Mouse (Mus musculus) heart, embryonic 16.5 days (tissue): ENCODE measurements around the gene Heg1. TPM values are rescaled to one million over a fixed set of nuclear protein-coding genes. Genes with fewer than 3 reads are reported as not detected.
A peak's percentile ranks its signal among the peaks of the same experiment; 100 is the strongest.

ENCODE experiments used
- ATAC-seq: fragments of 200-750 bp; cut with Nextera tagmentation; replicated peaks from 2 replicates; pipeline ENCODE4 v1.8.0; 2017; ENCODE audit warnings: moderate number of reproducible peaks; ENCODE audit not compliant: insufficient read depth, low FRiP score; ENCODE audit errors: extremely low read depth
- H3K27ac ChIP-seq: fragments of 300-500 bp; sonication (generic); 2 replicates; pipeline ENCODE4 v1.5.1; 2014; ENCODE audit warnings: mild to moderate bottlenecking, low read length, control low read depth, moderate library complexity
- H3K27me3 ChIP-seq: fragments of 300-500 bp; sonication (generic); 2 replicates; pipeline ENCODE4 v1.6.1; 2014; ENCODE audit warnings: low read length, mixed read lengths; ENCODE audit not compliant: control insufficient read depth, insufficient read depth
- H3K36me3 ChIP-seq: fragments of 300-500 bp; sonication (generic); 2 replicates; pipeline ENCODE4 v1.6.1; 2014; ENCODE audit not compliant: control insufficient read depth, insufficient read depth
- H3K4me1 ChIP-seq: fragments of 300-500 bp; sonication (generic); 2 replicates; pipeline ENCODE4 v1.6.1; 2014; ENCODE audit warnings: low read length, mixed read lengths; ENCODE audit not compliant: control insufficient read depth, insufficient read depth
- H3K4me2 ChIP-seq: fragments of 300-500 bp; sonication (generic); 2 replicates; pipeline ENCODE4 v1.6.1; 2014; ENCODE audit warnings: low read depth, mild to moderate bottlenecking, control low read depth, low read length
- H3K4me3 ChIP-seq: fragments of 300-500 bp; sonication (generic); 2 replicates; pipeline ENCODE4 v1.5.1; 2014; ENCODE audit warnings: mild to moderate bottlenecking, control low read depth, low read length
- H3K9ac ChIP-seq: fragments of 300-500 bp; sonication (generic); 2 replicates; pipeline ENCODE4 v1.6.1; 2014; ENCODE audit warnings: low read length, control low read depth
- H3K9me3 ChIP-seq: fragments of 300-500 bp; sonication (generic); replicated peaks from 2 replicates; pipeline ENCODE4 v1.6.1; 2016; ENCODE audit warnings: low read length; ENCODE audit not compliant: control insufficient read depth
- WGBS: fragments of 180-500 bp; shearing (Covaris S2); extraction: QIAGEN DNeasy Blood & Tissue Kit; methylation state at CpG from one replicate; pipeline ENCODE4 v1.1.7; 2014; 5-methylcytosine and 5-hydroxymethylcytosine counted together
- polyA plus RNA-seq: library from polyadenylated mRNA; unstranded; fragments of >200 nt; fragmentation: Nextera tagmentation; extraction: Ambion mirVana; gene quantifications from 2 replicates; pipeline ENCODE4 v1.2.1, GENCODE M21; 2015

Heg1 gene
- polyA plus RNA-seq, 1 experiment from 2014 or later: 34.0 TPM

- no peak overlapping the region for H3K4me3 ChIP-seq
- no peak for ATAC-seq
- 93% methylated on average over 2 of the region's 2 CpGs for WGBS
Measured at GRCm38 (mm10) chr16:33765477-33765876, 81.3 kb downstream of the Heg1 start.

GRCm38 (mm10) chr16:33766309-33766708 lies 82.1 kb downstream of the Heg1 start:
- no peak overlapping the region for H3K27ac ChIP-seq
- H3K9ac ChIP-seq: no peak overlapping the region
- H3K4me3 ChIP-seq: no peak overlapping the region
- ATAC-seq: no peak
- peaks cover 23% of the 10 kb centered on the region for H3K36me3 ChIP-seq
- 82% methylated on average over 12 of the region's 12 CpGs for WGBS
- H3K9me3 ChIP-seq: no peaks in the 10 kb centered on the region
- H3K4me2 ChIP-seq: no peak overlapping the region
- no peaks in the 10 kb centered on the region for H3K27me3 ChIP-seq
- H3K4me1 ChIP-seq: peaks cover 5% of the 10 kb centered on the region; the same call in 1 of the 2 replicates

More at GRCm38 (mm10) chr16:33765477-33765876, 81.3 kb downstream of the Heg1 start:
- H3K9me3 ChIP-seq: no peaks in the 10 kb centered on the region
- no peaks in the 10 kb centered on the region for H3K27me3 ChIP-seq
- peaks cover 28% of the 10 kb centered on the region for H3K36me3 ChIP-seq
- peaks cover 7% of the 10 kb centered on the region; the same call in 1 of the 2 replicates for H3K4me1 ChIP-seq
- H3K9ac ChIP-seq: no peak overlapping the region
- H3K4me2 ChIP-seq: no peak overlapping the region
- H3K27ac ChIP-seq: no peak overlapping the region

DNA sequence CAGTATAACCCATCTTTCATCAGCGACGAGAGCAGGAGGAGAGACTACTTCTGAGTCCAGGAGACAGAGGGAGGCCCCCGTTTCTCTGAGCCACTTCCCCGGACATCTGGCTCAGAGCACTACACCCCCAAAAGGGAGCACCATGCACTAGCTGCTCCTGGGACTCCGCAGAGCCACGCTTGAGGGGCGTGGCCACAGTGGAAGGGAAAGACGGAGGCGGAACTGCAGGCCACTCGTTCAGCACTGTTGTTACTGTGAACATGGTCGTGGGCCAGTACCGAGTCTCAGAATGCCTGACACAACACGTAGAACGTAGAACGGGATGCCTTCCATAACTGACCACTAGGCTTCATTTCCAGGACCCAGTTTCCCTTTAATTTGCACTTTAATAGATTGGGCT lies 82.6 kb downstream of the Heg1 start:
- no peaks in the 10 kb centered on the region for H3K9me3 ChIP-seq
- no peak overlapping the region for H3K9ac ChIP-seq
- H3K4me2 ChIP-seq: no peak overlapping the region
- no peak for ATAC-seq
- no peak overlapping the region for H3K4me3 ChIP-seq
- 64% methylated on average over 15 of the region's 15 CpGs for WGBS
- no peak overlapping the region for H3K27ac ChIP-seq
- H3K36me3 ChIP-seq: peaks cover 20% of the 10 kb centered on the region
- peaks cover under 1% of the 10 kb centered on the region; the same call in 1 of the 2 replicates for H3K4me1 ChIP-seq
- no peaks in the 10 kb centered on the region for H3K27me3 ChIP-seq

GRCm38 (mm10) chr16:33768491-33769278 lies 84.5 kb downstream of the Heg1 start:
- ATAC-seq: no peak
- peaks cover 13% of the 10 kb centered on the region for H3K36me3 ChIP-seq
- H3K4me2 ChIP-seq: no peak overlapping the region
- H3K4me1 ChIP-seq: no peaks in the 10 kb centered on the region
- no peak overlapping the region for H3K27ac ChIP-seq
- H3K9me3 ChIP-seq: no peaks in the 10 kb centered on the region
- no peak overlapping the region for H3K4me3 ChIP-seq
- H3K27me3 ChIP-seq: no peaks in the 10 kb centered on the region
- no peak overlapping the region for H3K9ac ChIP-seq
- 91% methylated on average over 3 of the region's 3 CpGs for WGBS

- Histone ChIP-seq H3K27me3 (no peaks in the 10 kb centered on the region), H3K4me3 (no peak overlapping the region), H3K4me1 (0 out of 2 replicates have a peak, but pooled peaks cover 2% of the 10 kb centered on the region), H3K36me3 (peaks cover 10% of the 10 kb centered on the region), H3K9me3 (no peaks in the 10 kb centered on the region), H3K4me2 (no peak overlapping the region), H3K27ac (no peak overlapping the region), H3K9ac (no peak overlapping the region)
- peak; percentile 39; the same call in 1 of the 2 replicates for ATAC-seq
- 70% methylated on average over 7 of the region's 7 CpGs for WGBS
Measured at GRCm38 (mm10) chr16:33769848-33770247, 85.7 kb downstream of the Heg1 start.

GRCm38 (mm10) chr16:33770778-33771454 lies 86.7 kb downstream of the Heg1 start:
- H3K36me3 ChIP-seq: peaks cover 10% of the 10 kb centered on the region
- ATAC-seq: no peak
- H3K4me1 ChIP-seq: 0 out of 2 replicates have a peak, but pooled peaks cover 4% of the 10 kb centered on the region
- H3K9me3 ChIP-seq: no peaks in the 10 kb centered on the region
- no peak overlapping the region for H3K9ac ChIP-seq
- H3K4me2 ChIP-seq: no peak overlapping the region
- no peak overlapping the region for H3K4me3 ChIP-seq
- H3K27ac ChIP-seq: no peak overlapping the region
- H3K27me3 ChIP-seq: no peaks in the 10 kb centered on the region
- 90% methylated on average over 4 of the region's 4 CpGs for WGBS

DNA sequence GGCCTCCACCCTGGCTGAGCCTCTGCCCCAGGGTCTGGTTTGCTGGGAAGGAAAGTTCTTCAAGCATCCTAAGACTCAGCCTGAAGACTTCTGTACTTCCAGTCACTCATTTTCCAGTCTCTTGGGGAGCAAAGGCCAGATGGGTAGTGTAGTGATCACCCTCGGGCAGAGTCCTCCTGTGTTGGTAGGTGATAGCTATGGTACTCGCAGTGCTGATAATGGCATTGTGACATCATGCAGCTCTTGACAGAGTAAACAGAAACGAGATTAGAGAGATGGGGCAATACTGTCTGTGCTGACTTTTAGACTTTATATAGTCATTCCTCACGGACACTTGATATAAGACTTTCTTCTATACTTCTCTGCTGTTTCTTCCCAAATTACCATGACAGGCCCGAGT lies 88.6 kb downstream of the Heg1 start:
- ATAC-seq: no peak
- Histone ChIP-seq H3K9me3 (no peaks in the 10 kb centered on the region), H3K9ac (no peak overlapping the region), H3K36me3 (no peaks in the 10 kb centered on the region), H3K4me3 (no peak overlapping the region), H3K27me3 (no peaks in the 10 kb centered on the region), H3K4me2 (no peak overlapping the region), H3K4me1 (0 out of 2 replicates have a peak, but pooled peaks cover 4% of the 10 kb centered on the region), H3K27ac (no peak overlapping the region)
- WGBS: 68% methylated on average over 5 of the region's 5 CpGs

GRCm38 (mm10) chr16:33774972-33775371 lies 90.8 kb downstream of the Heg1 start:
- Histone ChIP-seq H3K4me3 (no peak overlapping the region), H3K27ac (no peak overlapping the region), H3K9ac (no peak overlapping the region), H3K4me1 (0 out of 2 replicates have a peak, but pooled peaks cover 4% of the 10 kb centered on the region), H3K27me3 (no peaks in the 10 kb centered on the region), H3K36me3 (no peaks in the 10 kb centered on the region), H3K4me2 (no peak overlapping the region), H3K9me3 (no peaks in the 10 kb centered on the region)
- WGBS: 47% methylated on average over 3 of the region's 3 CpGs
- no peak; the same call in 1 of the 2 replicates for ATAC-seq
